Mouse (Mus musculus): ENCODE data around the gene Bco1. TPM values are rescaled to one million over a fixed set of nuclear protein-coding genes. Genes with fewer than 3 reads are reported as not detected.

Bco1 gene
- 0.10 TPM in 1 of 2 replicates, not detected in the other for polyA plus RNA-seq (2015; fragmentation: Nextera tagmentation; extraction: Ambion mirVana)

GRCm38 (mm10) chr8:117095647-117096046 is at the start of gene Bco1:
Gene Bco1 (plus strand): TSS chr8:117095854.
- WGBS = 51% methylated on average over 12 of the region's 12 CpGs

GRCm38 (mm10) chr8:117049444-117049843 is 46.2 kb upstream of the Bco1 start:
- Histone ChIP-seq H3K27ac (ENCODE audit: low read length) (no peak overlapping the region), H3K36me3 (ENCODE audit: insufficient read depth, low read length) (no peaks in the 10 kb centered on the region), H3K27me3 (replicated peaks; ENCODE audit: insufficient read depth, low read length) (no peaks in the 10 kb centered on the region), H3K4me2 (replicated peaks; ENCODE audit: low read depth, low read length) (no peak overlapping the region), H3K9ac (replicated peaks; ENCODE audit: low read depth) (no peak overlapping the region), H3K4me1 (ENCODE audit: insufficient read depth, low read depth, low read length) (no peaks in the 10 kb centered on the region), H3K9me3 (ENCODE audit: low read length) (no peaks in the 10 kb centered on the region), H3K4me3 (ENCODE audit: low read depth, low read length) (no peak overlapping the region)
- ATAC-seq (no peak), DNase-seq (ENCODE audit: low spot score) (no peak)
- TF ChIP-seq EP300 (IDR thresholded peaks at IDR 0.05) (no peak), CTCF (IDR thresholded peaks at IDR 0.05) (peak; percentile 33; the same call in 1 of the 2 replicates)
- 57% methylated on average over 7 of the region's 7 CpGs for WGBS

More at GRCm38 (mm10) chr8:117095647-117096046, at the start of gene Bco1:
- H3K4me3 ChIP-seq (ENCODE audit: low read depth, low read length) = no peak within 1 kb of the TSS
- TF ChIP-seq CTCF (IDR thresholded peaks at IDR 0.05) (no peak), EP300 (IDR thresholded peaks at IDR 0.05) (no peak)
- H3K4me1 ChIP-seq (ENCODE audit: insufficient read depth, low read depth, low read length) = no peaks in the 10 kb centered on the region
- H3K27ac ChIP-seq (ENCODE audit: low read length) = no peak within 1 kb of the TSS
- ATAC-seq (no peak), DNase-seq (ENCODE audit: low spot score) (no peak)
- H3K27me3 ChIP-seq (replicated peaks; ENCODE audit: insufficient read depth, low read length) = no peaks in the 10 kb centered on the region
- no peaks in the 10 kb centered on the region for H3K36me3 ChIP-seq (ENCODE audit: insufficient read depth, low read length)
- H3K4me2 ChIP-seq (replicated peaks; ENCODE audit: low read depth, low read length) = no peak within 1 kb of the TSS
- no peaks in the 10 kb centered on the region for H3K9me3 ChIP-seq (ENCODE audit: low read length)
- no peak within 1 kb of the TSS for H3K9ac ChIP-seq (replicated peaks; ENCODE audit: low read depth)

DNA sequence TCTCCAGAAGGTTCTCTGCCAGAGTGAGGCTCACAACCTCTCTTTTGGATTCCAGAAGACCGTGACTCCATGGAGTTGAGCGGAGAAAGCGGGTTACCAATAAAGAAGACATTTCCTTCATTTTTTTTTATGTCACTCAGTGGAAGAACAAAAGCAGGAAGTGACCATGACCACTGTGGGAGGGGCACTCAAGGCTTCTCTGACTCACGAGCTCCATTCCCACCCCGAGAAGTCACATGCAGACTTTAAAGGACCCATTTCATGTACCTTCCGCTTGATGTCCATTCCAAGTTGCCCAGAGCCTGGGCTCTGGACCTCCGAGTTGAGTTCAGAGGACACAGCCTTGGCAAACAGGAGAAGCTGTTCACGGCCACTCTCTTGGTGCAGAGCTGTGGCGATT is 44.9 kb upstream of the Bco1 start:
- WGBS = 59% methylated on average over 9 of the region's 9 CpGs
- Histone ChIP-seq H3K9ac (replicated peaks; ENCODE audit: low read depth) (no peak overlapping the region), H3K4me2 (replicated peaks; ENCODE audit: low read depth, low read length) (no peak overlapping the region), H3K4me3 (ENCODE audit: low read depth, low read length) (no peak overlapping the region), H3K4me1 (ENCODE audit: insufficient read depth, low read depth, low read length) (no peaks in the 10 kb centered on the region), H3K36me3 (ENCODE audit: insufficient read depth, low read length) (no peaks in the 10 kb centered on the region), H3K9me3 (ENCODE audit: low read length) (no peaks in the 10 kb centered on the region), H3K27me3 (replicated peaks; ENCODE audit: insufficient read depth, low read length) (no peaks in the 10 kb centered on the region), H3K27ac (ENCODE audit: low read length) (no peak overlapping the region)
- TF ChIP-seq CTCF (IDR thresholded peaks at IDR 0.05) (no peak), EP300 (IDR thresholded peaks at IDR 0.05) (no peak)
- peak; percentile 47; the same call in 1 of the 2 replicates for ATAC-seq
- peak; percentile 57 for DNase-seq (ENCODE audit: low spot score)

- Histone ChIP-seq H3K4me1 (ENCODE audit: insufficient read depth, low read depth, low read length) (no peaks in the 10 kb centered on the region), H3K4me3 (ENCODE audit: low read depth, low read length) (no peak overlapping the region), H3K9me3 (ENCODE audit: low read length) (no peaks in the 10 kb centered on the region), H3K4me2 (replicated peaks; ENCODE audit: low read depth, low read length) (no peak overlapping the region), H3K36me3 (ENCODE audit: insufficient read depth, low read length) (no peaks in the 10 kb centered on the region), H3K27me3 (replicated peaks; ENCODE audit: insufficient read depth, low read length) (no peaks in the 10 kb centered on the region), H3K27ac (ENCODE audit: low read length) (no peak overlapping the region), H3K9ac (replicated peaks; ENCODE audit: low read depth) (no peak overlapping the region)
- WGBS = 46% methylated on average over 9 of the region's 9 CpGs
- no peak for TF ChIP-seq EP300 (IDR thresholded peaks at IDR 0.05)
- no peak for TF ChIP-seq CTCF (IDR thresholded peaks at IDR 0.05)
- ATAC-seq = no peak
- DNase-seq (ENCODE audit: low spot score) = no peak
Measured at GRCm38 (mm10) chr8:117051316-117051715, 44.3 kb upstream of the Bco1 start.

DNA sequence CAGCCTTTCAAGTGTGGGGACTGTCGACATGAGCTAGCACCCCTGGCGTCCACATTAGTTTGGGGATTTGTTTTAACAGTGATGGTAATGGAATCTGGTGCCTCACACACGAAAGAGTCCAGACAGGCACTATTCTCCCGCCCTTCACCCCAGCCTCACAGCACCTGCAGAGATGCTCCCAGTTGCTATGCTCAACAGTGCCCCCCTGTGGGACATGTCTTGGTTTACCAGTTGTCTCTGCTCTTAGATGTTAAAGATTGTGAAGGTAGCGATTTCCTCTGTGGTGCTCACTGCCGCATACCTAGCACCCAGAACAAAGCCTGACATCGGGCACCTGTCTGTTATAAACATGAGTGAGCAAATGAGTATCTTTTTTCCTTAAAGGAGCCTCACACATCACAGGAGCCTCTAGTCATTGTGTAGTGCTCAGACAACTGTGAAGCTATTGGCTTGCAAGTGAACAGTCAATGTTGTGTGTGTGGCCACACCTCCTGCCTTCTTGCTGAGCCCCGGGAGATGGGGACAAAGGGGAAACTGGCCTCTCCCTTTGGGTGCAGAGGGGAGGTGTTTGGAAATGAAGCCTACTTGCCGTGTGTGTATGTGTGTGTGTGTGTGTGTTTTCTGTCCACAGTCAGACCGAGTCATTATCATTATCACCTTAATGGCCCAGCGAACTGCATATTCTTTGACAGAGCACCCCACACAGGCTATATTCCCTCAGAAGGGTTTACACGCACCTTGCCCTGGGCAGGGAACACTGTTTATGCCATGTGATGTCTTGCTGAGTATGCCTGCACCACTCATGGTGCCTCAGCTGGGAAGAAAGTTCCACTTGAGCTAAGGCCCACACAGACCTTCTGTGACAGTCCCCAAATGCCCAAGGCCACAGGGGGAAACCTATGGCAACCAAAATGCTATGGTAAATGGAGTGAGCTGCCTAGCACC is 42.2 kb upstream of the Bco1 start:
- ATAC-seq = no peak
- no peak for DNase-seq (ENCODE audit: low spot score)
- Histone ChIP-seq H3K9me3 (ENCODE audit: low read length) (no peaks in the 10 kb centered on the region), H3K27ac (ENCODE audit: low read length) (no peak overlapping the region), H3K4me3 (ENCODE audit: low read depth, low read length) (no peak overlapping the region), H3K9ac (replicated peaks; ENCODE audit: low read depth) (no peak overlapping the region), H3K4me2 (replicated peaks; ENCODE audit: low read depth, low read length) (no peak overlapping the region), H3K4me1 (ENCODE audit: insufficient read depth, low read depth, low read length) (no peaks in the 10 kb centered on the region), H3K36me3 (ENCODE audit: insufficient read depth, low read length) (no peaks in the 10 kb centered on the region), H3K27me3 (replicated peaks; ENCODE audit: insufficient read depth, low read length) (no peaks in the 10 kb centered on the region)
- WGBS = 70% methylated on average over 12 of the region's 12 CpGs
- TF ChIP-seq EP300 (IDR thresholded peaks at IDR 0.05) = no peak
- peak; percentile 53 for TF ChIP-seq CTCF (IDR thresholded peaks at IDR 0.05)

GRCm38 (mm10) chr8:117054146-117054545 is 41.5 kb upstream of the Bco1 start:
- no peaks in the 10 kb centered on the region for H3K27me3 ChIP-seq (replicated peaks; ENCODE audit: insufficient read depth, low read length)
- 86% methylated on average over 3 of the region's 3 CpGs for WGBS
- DNase-seq (ENCODE audit: low spot score) (no peak), ATAC-seq (no peak)
- no peaks in the 10 kb centered on the region for H3K36me3 ChIP-seq (ENCODE audit: insufficient read depth, low read length)
- no peak overlapping the region for H3K9ac ChIP-seq (replicated peaks; ENCODE audit: low read depth)
- no peaks in the 10 kb centered on the region for H3K9me3 ChIP-seq (ENCODE audit: low read length)
- no peak overlapping the region for H3K4me2 ChIP-seq (replicated peaks; ENCODE audit: low read depth, low read length)
- TF ChIP-seq CTCF (IDR thresholded peaks at IDR 0.05) (no peak), EP300 (IDR thresholded peaks at IDR 0.05) (no peak)
- no peak overlapping the region for H3K27ac ChIP-seq (ENCODE audit: low read length)
- H3K4me3 ChIP-seq (ENCODE audit: low read depth, low read length) = no peak overlapping the region
- H3K4me1 ChIP-seq (ENCODE audit: insufficient read depth, low read depth, low read length) = no peaks in the 10 kb centered on the region
